In the genomic region with DNA sequence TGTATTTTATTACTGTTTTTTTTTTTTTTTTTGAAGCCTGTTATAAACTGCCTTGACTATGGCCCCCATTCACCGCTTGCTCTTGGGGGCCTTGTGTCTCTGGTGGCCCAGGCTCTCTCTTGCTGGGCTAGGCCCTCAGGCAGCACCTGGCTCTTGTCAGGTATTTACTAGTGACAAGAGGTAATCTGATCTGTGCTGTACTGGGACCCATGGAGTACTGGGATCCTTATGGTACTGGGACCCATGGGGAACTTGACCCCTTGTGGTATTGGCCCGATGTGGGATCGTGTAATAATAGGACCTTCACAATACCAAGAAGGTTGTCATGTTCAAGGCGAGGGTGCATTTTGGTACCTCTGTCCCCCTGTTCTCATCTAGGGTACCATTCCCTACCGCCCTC, we compare ENCODE assay signal across 19 mouse cellular contexts. TPM values are rescaled to one million over a fixed set of nuclear protein-coding genes. Genes with fewer than 3 reads are reported as not detected.
DNase-seq lines count a peak whose midpoint lies in the region; ATAC-seq and TF ChIP-seq lines count a peak whose summit lies in the region.
"Had no signal": no experiment of that assay in that cellular context is flagged by ENCODE, and none has a peak within 500 bp of the region (broad histone marks: within the 10 kb centered on the region; RNA-seq: fewer than 3 reads in every experiment).

No protein-coding gene starts in this region.

- H3K4me2 ChIP-seq in heart, embryonic 16.5 days (ENCODE audit: low read depth, low read length) = no peak overlapping the region
- H3K4me2 ChIP-seq in heart, embryonic 11.5 days = no peak overlapping the region
- H3K4me2 ChIP-seq in stomach, embryonic 15.5 days = no peak overlapping the region; the same call in 1 of the 2 replicates
- H3K4me2 ChIP-seq in stomach, postnatal 0 days (replicated peaks; ENCODE audit: low read depth) = no peak overlapping the region
- no peak overlapping the region for H3K4me2 ChIP-seq in limb, embryonic 11.5 days (ENCODE audit: low read depth, severe bottlenecking)
- H3K4me2 ChIP-seq in stomach, embryonic 16.5 days (ENCODE audit: low read depth, low read length) = no peak overlapping the region

- no peaks in the 10 kb centered on the region for H3K36me3 ChIP-seq in heart, embryonic 16.5 days (ENCODE audit: control insufficient read depth, insufficient read depth)
- no peaks in the 10 kb centered on the region for H3K36me3 ChIP-seq in heart, embryonic 11.5 days (ENCODE audit: control insufficient read depth, insufficient read depth, low read length)
- H3K36me3 ChIP-seq in stomach, embryonic 15.5 days = no peaks in the 10 kb centered on the region
- H3K36me3 ChIP-seq in stomach, postnatal 0 days (ENCODE audit: control insufficient read depth, insufficient read depth, low read length) = no peaks in the 10 kb centered on the region
- peaks cover 2% of the 10 kb centered on the region; the same call in 1 of the 2 replicates for H3K36me3 ChIP-seq in limb, embryonic 11.5 days (ENCODE audit: control insufficient read depth, insufficient read depth, low read length)
- H3K36me3 ChIP-seq in stomach, embryonic 16.5 days (ENCODE audit: control insufficient read depth, insufficient read depth, low read length) = no peaks in the 10 kb centered on the region
- H3K36me3 ChIP-seq: intestine, embryonic 15.5 days had no signal

- no peak for DNase-seq in stomach, postnatal 0 days (ENCODE audit: low spot score)
- no peak for DNase-seq in limb, embryonic 11.5 days (ENCODE audit: low spot score)
- no peak for DNase-seq in embryo, embryonic 11 days
- no peak for DNase-seq in cerebellum, adult 11 months
- DNase-seq: adrenal gland, postnatal 10 days; cerebellum, adult 11-12 months; cerebellum, postnatal 10 days; gastrocnemius, adult 2 months; gastrocnemius, postnatal 25 days; heart, postnatal 4 days; kidney, adult 18-20 months had no signal

- no peak for ATAC-seq in heart, embryonic 16.5 days (replicated peaks; ENCODE audit: extremely low read depth, insufficient read depth, low FRiP score)
- ATAC-seq in heart, embryonic 11.5 days (replicated peaks; ENCODE audit: insufficient number of reproducible peaks, low FRiP score, low TSS enrichment) = no peak
- ATAC-seq in stomach, embryonic 15.5 days (ENCODE audit: insufficient read depth, low FRiP score, low read depth) = no peak
- no peak for ATAC-seq in stomach, postnatal 0 days (ENCODE audit: low FRiP score, low TSS enrichment)
- no peak for ATAC-seq in limb, embryonic 11.5 days (ENCODE audit: insufficient number of reproducible peaks, low FRiP score, low TSS enrichment, low read depth)
- no peak for ATAC-seq in stomach, embryonic 16.5 days (ENCODE audit: insufficient read depth, low FRiP score)
- ATAC-seq: forebrain, embryonic 14.5 days; intestine, embryonic 15.5 days had no signal

- no peak overlapping the region for H3K4me3 ChIP-seq in heart, embryonic 16.5 days (ENCODE audit: low read length)
- no peak overlapping the region for H3K4me3 ChIP-seq in heart, embryonic 11.5 days (ENCODE audit: low read depth, low read length)
- no peak overlapping the region for H3K4me3 ChIP-seq in stomach, embryonic 15.5 days (replicated peaks)
- H3K4me3 ChIP-seq in stomach, postnatal 0 days (ENCODE audit: low read depth, low read length) = no peak overlapping the region
- no peak overlapping the region for H3K4me3 ChIP-seq in limb, embryonic 11.5 days (ENCODE audit: low read depth, low read length)
- H3K4me3 ChIP-seq in stomach, embryonic 16.5 days (replicated peaks; ENCODE audit: low read length) = no peak overlapping the region
- H3K4me3 ChIP-seq: embryonic facial prominence, embryonic 13.5 days; gastrocnemius, adult 2 months; intestine, embryonic 15.5 days had no signal

- 0 out of 2 replicates have a peak overlapping the region, but pooled peaks have one; percentile 4 for H3K9ac ChIP-seq in heart, embryonic 16.5 days (ENCODE audit: low read length)
- no peak overlapping the region for H3K9ac ChIP-seq in heart, embryonic 11.5 days (ENCODE audit: low read depth, low read length)
- no peak overlapping the region for H3K9ac ChIP-seq in stomach, embryonic 15.5 days
- no peak overlapping the region for H3K9ac ChIP-seq in stomach, postnatal 0 days (ENCODE audit: low read length)
- H3K9ac ChIP-seq in limb, embryonic 11.5 days (ENCODE audit: low read length) = no peak overlapping the region
- no peak overlapping the region for H3K9ac ChIP-seq in stomach, embryonic 16.5 days (ENCODE audit: low read length)
- H3K9ac ChIP-seq: intestine, embryonic 15.5 days had no signal

- no peaks in the 10 kb centered on the region for H3K27me3 ChIP-seq in heart, embryonic 16.5 days (ENCODE audit: control insufficient read depth, insufficient read depth, low read length)
- H3K27me3 ChIP-seq in heart, embryonic 11.5 days (ENCODE audit: control insufficient read depth, insufficient read depth, low read length) = no peaks in the 10 kb centered on the region
- no peaks in the 10 kb centered on the region for H3K27me3 ChIP-seq in stomach, embryonic 15.5 days (replicated peaks)
- H3K27me3 ChIP-seq in stomach, postnatal 0 days (ENCODE audit: control insufficient read depth, insufficient read depth, low read length) = no peaks in the 10 kb centered on the region
- H3K27me3 ChIP-seq in limb, embryonic 11.5 days (ENCODE audit: control insufficient read depth, insufficient read depth, low read length) = no peaks in the 10 kb centered on the region
- H3K27me3 ChIP-seq in stomach, embryonic 16.5 days (ENCODE audit: control insufficient read depth, insufficient read depth, low read length) = no peaks in the 10 kb centered on the region
- H3K27me3 ChIP-seq: embryonic facial prominence, embryonic 13.5 days; intestine, embryonic 15.5 days had no signal

- no peak for TF ChIP-seq CTCF in stomach, postnatal 0 days (IDR thresholded peaks at IDR 0.05; ENCODE audit: low read depth)

- H3K27ac ChIP-seq in heart, embryonic 16.5 days (ENCODE audit: low read length) = no peak overlapping the region
- no peak overlapping the region for H3K27ac ChIP-seq in heart, embryonic 11.5 days (ENCODE audit: low read depth, low read length)
- H3K27ac ChIP-seq in stomach, embryonic 15.5 days = 0 out of 2 replicates have a peak overlapping the region, but pooled peaks have one; percentile 17
- H3K27ac ChIP-seq in stomach, postnatal 0 days (replicated peaks) = no peak overlapping the region
- peak overlapping the region; percentile 70; the same call in 1 of the 2 replicates for H3K27ac ChIP-seq in limb, embryonic 11.5 days (replicated peaks; ENCODE audit: low read depth, low read length)
- peak overlapping the region; percentile 34; the same call in 1 of the 2 replicates for H3K27ac ChIP-seq in stomach, embryonic 16.5 days (ENCODE audit: low read length)
- H3K27ac ChIP-seq: gastrocnemius, adult 2 months; hindbrain, embryonic 14.5 days had no signal

- H3K4me1 ChIP-seq in heart, embryonic 16.5 days (ENCODE audit: control insufficient read depth, insufficient read depth, low read length) = peaks cover 77% of the 10 kb centered on the region
- peaks cover 76% of the 10 kb centered on the region for H3K4me1 ChIP-seq in heart, embryonic 11.5 days (ENCODE audit: control insufficient read depth, insufficient read depth, low read length)
- H3K4me1 ChIP-seq in stomach, embryonic 15.5 days = peaks cover 66% of the 10 kb centered on the region
- peaks cover 22% of the 10 kb centered on the region for H3K4me1 ChIP-seq in stomach, postnatal 0 days (replicated peaks; ENCODE audit: control insufficient read depth, insufficient read depth)
- H3K4me1 ChIP-seq in limb, embryonic 11.5 days (ENCODE audit: control insufficient read depth, insufficient read depth, low read length) = peaks cover 79% of the 10 kb centered on the region
- H3K4me1 ChIP-seq in stomach, embryonic 16.5 days (ENCODE audit: control insufficient read depth, insufficient read depth, low read length) = peaks cover 63% of the 10 kb centered on the region

- no peak for TF ChIP-seq EP300 in stomach, postnatal 0 days (optimal IDR thresholded peaks at IDR 0.05)

- H3K9me3 ChIP-seq in heart, embryonic 16.5 days (replicated peaks; ENCODE audit: control insufficient read depth, low read length) = no peaks in the 10 kb centered on the region
- H3K9me3 ChIP-seq in heart, embryonic 11.5 days (replicated peaks; ENCODE audit: control insufficient read depth, low read length) = no peaks in the 10 kb centered on the region
- no peaks in the 10 kb centered on the region for H3K9me3 ChIP-seq in stomach, embryonic 15.5 days
- H3K9me3 ChIP-seq in stomach, postnatal 0 days (ENCODE audit: control insufficient read depth, low read length) = no peaks in the 10 kb centered on the region
- no peaks in the 10 kb centered on the region for H3K9me3 ChIP-seq in limb, embryonic 11.5 days (ENCODE audit: control insufficient read depth, low read length)
- H3K9me3 ChIP-seq in stomach, embryonic 16.5 days (replicated peaks; ENCODE audit: control insufficient read depth, low read length) = no peaks in the 10 kb centered on the region
- H3K9me3 ChIP-seq: embryonic facial prominence, embryonic 13.5 days; intestine, embryonic 15.5 days had no signal

- 82% methylated on average over 5 of the region's 5 CpGs for WGBS in heart, embryonic 16.5 days
- 85% methylated on average over 5 of the region's 5 CpGs for WGBS in heart, embryonic 11.5 days (ENCODE audit: insufficient replicate concordance)
- 90% methylated on average over 5 of the region's 5 CpGs for WGBS in stomach, embryonic 15.5 days
- 86% methylated on average over 5 of the region's 5 CpGs for WGBS in stomach, postnatal 0 days
- 87% methylated on average over 5 of the region's 5 CpGs for WGBS in limb, embryonic 11.5 days
- WGBS in stomach, embryonic 16.5 days = 87% methylated on average over 5 of the region's 5 CpGs

RNA-seq across cellular contexts. Expression of a gene that starts 4.9 kb away (rescaled TPM):
- 61.8 and 73.3 TPM in 2 replicates for polyA plus RNA-seq in heart, embryonic 16.5 days (2015; fragmentation: Nextera tagmentation; extraction: Ambion mirVana)
- 111 and 114 TPM in 2 replicates for polyA plus RNA-seq in heart, embryonic 11.5 days (2014; fragmentation: Nextera tagmentation; extraction: Ambion mirVana)
- polyA plus RNA-seq in stomach, embryonic 15.5 days (2015; fragmentation: Nextera tagmentation; extraction: Ambion mirVana) = 121 and 140 TPM in 2 replicates
- 44.2 and 49.1 TPM in 2 replicates for polyA plus RNA-seq in stomach, postnatal 0 days (2015; fragmentation: Nextera tagmentation; extraction: Ambion mirVana)
- 193 and 210 TPM in 2 replicates for polyA plus RNA-seq in limb, embryonic 11.5 days (2014; fragmentation: Nextera tagmentation; extraction: Ambion mirVana)
- 119 and 124 TPM in 2 replicates for polyA plus RNA-seq in stomach, embryonic 16.5 days (2015; fragmentation: Nextera tagmentation; extraction: Ambion mirVana)

Comparison
In these comparisons a context has a peak if more than half of its experiments do, and no peak if none do; other contexts are left out.
1. H3K27ac ChIP-seq: peak in stomach, embryonic 15.5 days (single experiment), limb, embryonic 11.5 days (single experiment) and stomach, embryonic 16.5 days (single experiment); none in heart, embryonic 16.5 days (single experiment), heart, embryonic 11.5 days (single experiment) and stomach, postnatal 0 days (single experiment).